Mouse (Mus musculus) CH12.LX (cell line): ENCODE data around the gene Emg1. TPM values are rescaled to one million over a fixed set of nuclear protein-coding genes. Genes with fewer than 3 reads are reported as not detected.

ENCODE experiments used
- DNase-seq: peaks from one replicate; pipeline ENCODE4 v3.0.0-alpha.2; 2013; ENCODE audit errors: extremely low read depth
- H3K27ac ChIP-seq: 2 replicates; pipeline ENCODE4 v1.5.1; 2012; ENCODE audit warnings: low read depth, mild to moderate bottlenecking, control low read depth, moderate library complexity; ENCODE audit not compliant: insufficient read depth
- H3K27me3 ChIP-seq: replicated peaks from 2 replicates; pipeline ENCODE3; 2012; ENCODE audit warnings: inconsistent platforms
- H3K36me3 ChIP-seq, 2 experiments: replicated peaks in 1 of 2; 2 replicates each; pipeline versions ENCODE3 to v1.6.1; 2012; ENCODE audit warnings: inconsistent platforms in 1 of 2, low read length in 1 of 2, mild to moderate bottlenecking in 1 of 2, mixed read lengths in 1 of 2, moderate library complexity in 1 of 2; ENCODE audit not compliant: control insufficient read depth in 1 of 2, insufficient read depth in 1 of 2
- H3K4me1 ChIP-seq, 2 experiments: 2 replicates each; pipeline ENCODE4 v1.6.1; 2012; ENCODE audit warnings: inconsistent platforms in 1 of 2, moderate library complexity in 1 of 2; ENCODE audit not compliant: insufficient read depth in 2 of 2, control insufficient read depth in 1 of 2
- H3K4me2 ChIP-seq: 2 replicates; pipeline ENCODE4 v1.6.1; 2012; ENCODE audit warnings: low read depth, mild to moderate bottlenecking, control low read depth; ENCODE audit not compliant: poor library complexity, insufficient read depth, severe bottlenecking
- H3K4me3 ChIP-seq, 3 experiments: fragments of 150-350 bp in 1 of 3; sonication (generic) in 1 of 3; replicated peaks in 1 of 3; 2 replicates each; pipeline versions ENCODE3 to v1.5.1; 2011 to 2012; ENCODE audit warnings: low read depth in 2 of 3, low read length in 2 of 3, mild to moderate bottlenecking in 2 of 3, moderate library complexity in 2 of 3, control low read depth in 1 of 3, improper control_type of control experiment in 1 of 3, inconsistent platforms in 1 of 3, mixed read lengths in 1 of 3; ENCODE audit not compliant: poor library complexity in 1 of 3
- H3K79me2 ChIP-seq: replicated peaks from 2 replicates; pipeline ENCODE4 v1.6.1; 2012; ENCODE audit warnings: mild to moderate bottlenecking, moderate library complexity; ENCODE audit not compliant: control insufficient read depth, poor library complexity, insufficient read depth, severe bottlenecking; ENCODE audit errors: extremely low read depth
- H3K9ac ChIP-seq: 2 replicates; pipeline ENCODE4 v1.6.1; 2012; ENCODE audit warnings: low read depth, mild to moderate bottlenecking, control low read depth, moderate library complexity; ENCODE audit not compliant: insufficient read depth
- H3K9me3 ChIP-seq: replicated peaks from 2 replicates; pipeline ENCODE3; 2012; ENCODE audit warnings: low read length, inconsistent platforms, mixed read lengths
- BHLHE40 ChIP-seq: IDR thresholded peaks from 2 replicates; pipeline ENCODE4 v1.6.1; 2011; ENCODE audit warnings: mild to moderate bottlenecking, low read depth, low read length, improper control_type of control experiment
- CHD2 ChIP-seq: IDR thresholded peaks from 2 replicates; pipeline ENCODE4 v1.6.1; 2011; ENCODE audit warnings: low read length, improper control_type of control experiment
- CTCF ChIP-seq, 2 experiments: IDR thresholded peaks in 1 of 2; conservative IDR thresholded peaks in 1 of 2; 2 replicates each; pipeline ENCODE4 v1.5.1; 2011 to 2012; ENCODE audit warnings: low read depth in 2 of 2, low read length in 2 of 2, improper control_type of control experiment in 1 of 2, inconsistent platforms in 1 of 2, mild to moderate bottlenecking in 1 of 2, moderate library complexity in 1 of 2
- E2F4 ChIP-seq: IDR thresholded peaks from 2 replicates; pipeline ENCODE4 v1.6.1; 2011; ENCODE audit warnings: low read depth, low read length, improper control_type of control experiment; ENCODE audit not compliant: insufficient replicate concordance
- ELF1 ChIP-seq: IDR thresholded peaks from 2 replicates; pipeline ENCODE4 v1.6.1; 2014; ENCODE audit warnings: low read depth, mild to moderate bottlenecking, inconsistent platforms, low read length, improper control_type of control experiment
- EP300 ChIP-seq: IDR thresholded peaks from 2 replicates; pipeline ENCODE4 v1.6.1; 2011; ENCODE audit warnings: low read length, improper control_type of control experiment
- ETS1 ChIP-seq: conservative IDR thresholded peaks from 2 replicates; pipeline ENCODE4 v1.6.1; 2012; ENCODE audit warnings: low read depth, mild to moderate bottlenecking, inconsistent platforms, low read length, improper control_type of control experiment, moderate library complexity
- HCFC1 ChIP-seq: IDR thresholded peaks from 2 replicates; pipeline ENCODE4 v1.6.1; 2012; ENCODE audit warnings: low read depth, mild to moderate bottlenecking, inconsistent platforms, low read length, improper control_type of control experiment
- JUN ChIP-seq: IDR thresholded peaks from 2 replicates; pipeline ENCODE4 v1.6.1; 2011; ENCODE audit warnings: low read depth, mild to moderate bottlenecking, low read length, improper control_type of control experiment, moderate library complexity; ENCODE audit not compliant: insufficient read depth
- KAT2A ChIP-seq: IDR thresholded peaks from 2 replicates; pipeline ENCODE4 v1.6.1; 2012; ENCODE audit warnings: low read length, improper control_type of control experiment, inconsistent platforms; ENCODE audit not compliant: insufficient replicate concordance
- MAX ChIP-seq: IDR thresholded peaks from 2 replicates; pipeline ENCODE4 v1.6.1; 2011; ENCODE audit warnings: low read length, improper control_type of control experiment
- MAZ ChIP-seq: IDR thresholded peaks from 2 replicates; pipeline ENCODE4 v1.6.1; 2012; ENCODE audit warnings: low read depth, mild to moderate bottlenecking, inconsistent platforms, low read length, improper control_type of control experiment, moderate library complexity
- MXI1 ChIP-seq: IDR thresholded peaks from 2 replicates; pipeline ENCODE4 v1.6.1; 2011; ENCODE audit warnings: mild to moderate bottlenecking, low read depth, low read length, improper control_type of control experiment
- MYC ChIP-seq: IDR thresholded peaks from 2 replicates; pipeline ENCODE4 v1.6.1; 2011; ENCODE audit warnings: low read depth, mild to moderate bottlenecking, improper control_type of control experiment, low read length
- NELFE ChIP-seq: IDR thresholded peaks from 2 replicates; pipeline ENCODE4 v1.6.1; 2011; ENCODE audit warnings: low read depth, low read length, improper control_type of control experiment
- NRF1 ChIP-seq: IDR thresholded peaks from 2 replicates; pipeline ENCODE4 v1.6.1; 2014; ENCODE audit warnings: low read depth, mild to moderate bottlenecking, inconsistent platforms, low read length, improper control_type of control experiment, moderate library complexity
- POLR2A ChIP-seq: IDR thresholded peaks from 2 replicates; pipeline ENCODE4 v1.6.1; 2011; ENCODE audit warnings: low read depth, mild to moderate bottlenecking, improper control_type of control experiment, low read length
- POLR2AphosphoS2 ChIP-seq: IDR thresholded peaks from 2 replicates; pipeline ENCODE4 v1.6.1; 2011; ENCODE audit warnings: low read depth, low read length, improper control_type of control experiment
- RAD21 ChIP-seq: IDR thresholded peaks from 2 replicates; pipeline ENCODE4 v1.6.1; 2011; ENCODE audit warnings: low read depth, mild to moderate bottlenecking, low read length, improper control_type of control experiment, moderate library complexity
- RCOR1 ChIP-seq: conservative IDR thresholded peaks from 2 replicates; pipeline ENCODE4 v1.6.1; 2012; ENCODE audit warnings: low read depth, mild to moderate bottlenecking, inconsistent platforms, low read length, improper control_type of control experiment
- SIN3A ChIP-seq: IDR thresholded peaks from 2 replicates; pipeline ENCODE4 v1.6.1; 2012; ENCODE audit warnings: low read length, improper control_type of control experiment, inconsistent platforms
- SMC3 ChIP-seq: IDR thresholded peaks from 2 replicates; pipeline ENCODE4 v1.6.1; 2011; ENCODE audit warnings: low read depth, low read length, improper control_type of control experiment
- TBP ChIP-seq: conservative IDR thresholded peaks from 2 replicates; pipeline ENCODE4 v1.6.1; 2011; ENCODE audit warnings: low read depth, low read length, improper control_type of control experiment
- TCF12 ChIP-seq: IDR thresholded peaks from 2 replicates; pipeline ENCODE4 v1.6.1; 2014; ENCODE audit warnings: low read depth, mild to moderate bottlenecking, inconsistent platforms, low read length, improper control_type of control experiment
- UBTF ChIP-seq: IDR thresholded peaks from 2 replicates; pipeline ENCODE4 v1.6.1; 2012; ENCODE audit warnings: low read depth, mild to moderate bottlenecking, inconsistent platforms, low read length, improper control_type of control experiment, moderate library complexity
- USF1 ChIP-seq: IDR thresholded peaks from 2 replicates; pipeline ENCODE4 v1.6.1; 2014; ENCODE audit warnings: low read depth, mild to moderate bottlenecking, inconsistent platforms, low read length, improper control_type of control experiment
- USF2 ChIP-seq: conservative IDR thresholded peaks from 2 replicates; pipeline ENCODE4 v1.6.1; 2011; ENCODE audit warnings: low read depth, low read length, improper control_type of control experiment
- ZC3H11A ChIP-seq: IDR thresholded peaks from 2 replicates; pipeline ENCODE4 v1.6.1; 2012; ENCODE audit warnings: low read depth, mild to moderate bottlenecking, inconsistent platforms, low read length, improper control_type of control experiment
- ZKSCAN1 ChIP-seq: IDR thresholded peaks from 2 replicates; pipeline ENCODE4 v1.6.1; 2012; ENCODE audit warnings: low read depth, inconsistent platforms, low read length, improper control_type of control experiment, borderline replicate concordance
- ZMIZ1 ChIP-seq: IDR thresholded peaks from 2 replicates; pipeline ENCODE4 v1.6.1; 2012; ENCODE audit warnings: low read depth, mild to moderate bottlenecking, inconsistent platforms, low read length, improper control_type of control experiment
- ZNF384 ChIP-seq: IDR thresholded peaks from 2 replicates; pipeline ENCODE4 v1.6.1; 2012; ENCODE audit warnings: low read depth, low read length, improper control_type of control experiment, inconsistent platforms
- dilution Hi-C: fragments of 300-500 bp; cut with MboI; formaldehyde crosslinking; loops from 2 replicates; pipeline ENCODE4 v1.14.3; 2020; ENCODE audit warnings: low sequenced_read_pairs; ENCODE audit not compliant: extremely low pct_unique_long_range_greater_than_20kb, extremely low pct_ligation_motif_present
- in situ Hi-C: fragments of 300-500 bp; cut with MboI; formaldehyde crosslinking; loops from 3 replicates; pipeline ENCODE4 v1.14.3; 2019; ENCODE audit warnings: low sequenced_read_pairs, low pct_ligation_motif_present, low pct_unique_long_range_greater_than_20kb, mixed read lengths
- polyA plus RNA-seq: library from polyadenylated mRNA; unstranded; fragments of >175 nt; gene quantifications from 2 replicates; pipeline ENCODE4 v1.2.1, GENCODE M21; 2012; ENCODE audit warnings: low read depth; ENCODE audit not compliant: insufficient read length
- total RNA-seq, 2 experiments: library from RNA; depleted of rRNA; stranded (reverse); fragments of 300-350 nt in 1 of 2; fragments of >200 nt in 1 of 2; gene quantifications; 2 replicates each; pipeline ENCODE4 v1.2.3; 2012 to 2014

The Emg1 gene
- total and polyA plus RNA-seq, 3 experiments = 301 to 481 (median 352) TPM

GRCm38 (mm10) chr6:124722876-124723473 is 11.0 kb upstream of the Emg1 start:
- H3K4me2 ChIP-seq = peak overlapping the region; percentile 48
- H3K27me3 ChIP-seq = no peaks in the 10 kb centered on the region
- in situ Hi-C loops (no loop called here), dilution Hi-C loops (no loop called here)
- H3K4me3 ChIP-seq = peak overlapping the region in 1 of 3 experiments; percentile 19
- H3K36me3 ChIP-seq = peaks cover 55 to 87% of the 10 kb centered on the region in 2 experiments
- DNase-seq = no peak
- no peaks in the 10 kb centered on the region for H3K9me3 ChIP-seq
- peak overlapping the region; percentile 94 for H3K27ac ChIP-seq
- peaks cover 3% of the 10 kb centered on the region; the same call in 1 of the 2 replicates for H3K79me2 ChIP-seq
- H3K9ac ChIP-seq = peak overlapping the region; percentile 12; the same call in 1 of the 2 replicates
- TF ChIP-seq CTCF (conservative IDR thresholded peaks at IDR 0.05 in 1 of 2, IDR thresholded peaks at IDR 0.05 in 1 of 2; ENCODE audit: low read depth in 2 of 2, low read length in 2 of 2) = peak in 1 of 2 experiments; percentile 26; a peak in 1 of 4 replicates
- TF ChIP-seq ZNF384 = peak; percentile 90
- TF ChIP-seq E2F4 = no peak
- peaks cover 45 to 84% of the 10 kb centered on the region in 2 experiments for H3K4me1 ChIP-seq

DNA sequence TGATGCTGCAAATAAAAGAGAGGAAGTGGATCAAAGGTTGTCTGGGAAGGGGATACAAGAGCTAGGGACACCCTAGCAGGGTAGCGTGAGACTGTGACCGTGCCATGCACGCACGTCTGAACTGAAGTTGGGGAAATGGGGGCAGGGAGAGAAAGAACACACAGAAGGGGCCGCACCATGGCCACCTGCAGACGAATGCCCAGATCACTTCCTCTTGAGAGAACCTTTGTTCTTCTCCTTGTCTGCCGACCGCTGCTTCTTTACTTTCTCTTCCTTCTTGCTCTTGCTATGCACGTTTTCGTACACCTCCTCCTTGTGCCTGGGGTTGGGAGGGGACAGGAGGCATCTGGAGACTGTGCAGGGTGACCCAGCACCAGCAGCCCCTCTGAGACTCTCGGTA is 8.9 kb upstream of the Emg1 start:
- dilution Hi-C loops = no loop called here
- H3K4me1 ChIP-seq = peaks cover 48 to 84% of the 10 kb centered on the region in 2 experiments
- DNase-seq = peak; percentile 92
- H3K9ac ChIP-seq = peak overlapping the region; percentile 21
- peak overlapping the region; percentile 22; the same call in 1 of the 2 replicates for H3K4me2 ChIP-seq
- peak overlapping the region in 1 of 3 experiments; percentile 31 for H3K4me3 ChIP-seq
- H3K27ac ChIP-seq = peak overlapping the region; percentile 88
- H3K36me3 ChIP-seq = peaks cover 45 to 88% of the 10 kb centered on the region in 2 experiments
- no peaks in the 10 kb centered on the region for H3K79me2 ChIP-seq
- no peaks in the 10 kb centered on the region for H3K9me3 ChIP-seq
- in situ Hi-C loops = no loop called here
- no peaks in the 10 kb centered on the region for H3K27me3 ChIP-seq
- peak; percentile 66 for TF ChIP-seq SIN3A
- peak; percentile 42 for TF ChIP-seq HCFC1
- TF ChIP-seq KAT2A = no peak
- no peak for TF ChIP-seq E2F4
- peak; percentile 61; the same call in 1 of the 2 replicates for TF ChIP-seq POLR2AphosphoS2
- TF ChIP-seq UBTF = no peak
- TF ChIP-seq RCOR1 = peak; percentile 79
- TF ChIP-seq ZKSCAN1 = no peak
- peak; percentile 86 for TF ChIP-seq MXI1
- peak; percentile 87 for TF ChIP-seq EP300
- peak; percentile 73 for TF ChIP-seq TBP
- peak; percentile 86 for TF ChIP-seq CHD2
- TF ChIP-seq MAZ = peak; percentile 87; the same call in 1 of the 2 replicates
- peak; percentile 87 for TF ChIP-seq ETS1
- TF ChIP-seq BHLHE40 = peak; percentile 98
- peak; percentile 75; the same call in 1 of the 2 replicates for TF ChIP-seq ELF1
- TF ChIP-seq TCF12 = peak; percentile 96
- no peak for TF ChIP-seq ZMIZ1
- no peak for TF ChIP-seq USF1
- peak; percentile 28; the same call in 1 of the 2 replicates for TF ChIP-seq SMC3
- TF ChIP-seq ZNF384 = peak; percentile 18; the same call in 1 of the 2 replicates
- TF ChIP-seq MAX = peak; percentile 81
- TF ChIP-seq JUN = no peak
- TF ChIP-seq NELFE = peak; percentile 28; the same call in 1 of the 2 replicates
- TF ChIP-seq NRF1 = no peak
- TF ChIP-seq RAD21 = peak; percentile 3
- TF ChIP-seq MYC = peak; percentile 91
- TF ChIP-seq POLR2A = peak; percentile 67
- TF ChIP-seq USF2 = no peak
- TF ChIP-seq ZC3H11A = no peak
